Mouse (Mus musculus) stomach, embryonic 15.5 days (tissue): Measurements from ENCODE around the gene 0610037L13Rik. TPM values are rescaled to one million over a fixed set of nuclear protein-coding genes. Genes with fewer than 3 reads are reported as not detected.

Source experiments
- ATAC-seq: fragments of 200-750 bp; cut with Nextera tagmentation; 2 replicates; pipeline ENCODE4 v1.8.0; 2017; ENCODE audit warnings: low read depth, moderate number of reproducible peaks, moderate TSS enrichment; ENCODE audit not compliant: insufficient read depth, low FRiP score
- H3K27ac ChIP-seq: fragments of 300-500 bp; sonication (generic); 2 replicates; pipeline ENCODE4 v1.5.1; 2015; ENCODE audit warnings: mild to moderate bottlenecking, inconsistent platforms
- H3K27me3 ChIP-seq: fragments of 300-500 bp; sonication (generic); replicated peaks from 2 replicates; pipeline ENCODE4 v1.6.1; 2015; ENCODE audit warnings: inconsistent platforms
- H3K36me3 ChIP-seq: fragments of 300-500 bp; sonication (generic); 2 replicates; pipeline ENCODE4 v1.6.1; 2015; ENCODE audit warnings: inconsistent platforms
- H3K4me1 ChIP-seq: fragments of 300-500 bp; sonication (generic); 2 replicates; pipeline ENCODE4 v1.6.1; 2015; ENCODE audit warnings: inconsistent platforms
- H3K4me2 ChIP-seq: fragments of 300-500 bp; sonication (generic); 2 replicates; pipeline ENCODE4 v1.6.1; 2015; ENCODE audit warnings: mild to moderate bottlenecking, inconsistent platforms
- H3K4me3 ChIP-seq: fragments of 300-500 bp; sonication (generic); replicated peaks from 2 replicates; pipeline ENCODE4 v1.5.1; 2015; ENCODE audit warnings: inconsistent platforms
- H3K9ac ChIP-seq: fragments of 300-500 bp; sonication (generic); 2 replicates; pipeline ENCODE4 v1.6.1; 2015; ENCODE audit warnings: inconsistent platforms
- H3K9me3 ChIP-seq: fragments of 300-500 bp; sonication (generic); 2 replicates; pipeline ENCODE4 v1.6.1; 2016; ENCODE audit warnings: inconsistent platforms
- WGBS: fragments of 180-500 bp; shearing (Covaris S2); methylation state at CpG from one replicate; pipeline ENCODE4 v1.1.7; 2015; 5-methylcytosine and 5-hydroxymethylcytosine counted together
- polyA plus RNA-seq: library from polyadenylated mRNA; unstranded; fragments of >200 nt; fragmentation: Nextera tagmentation; extraction: Ambion mirVana; gene quantifications from 2 replicates; pipeline ENCODE4 v1.2.1, GENCODE M21; 2015

0610037L13Rik gene
- polyA plus RNA-seq, 1 experiment from 2014 or later: 118 TPM

GRCm38 (mm10) chr4:107879254-107880050 lies 10.2 kb upstream of the 0610037L13Rik start, which contains the start of gene Magoh:
Gene Magoh, plus strand, starts transcription at chr4:107879755.
- ATAC-seq: peak; percentile 94
- H3K27me3 ChIP-seq: no peaks in the 10 kb centered on the region
- H3K36me3 ChIP-seq: peaks cover 21% of the 10 kb centered on the region
- H3K4me1 ChIP-seq: peaks cover 11% of the 10 kb centered on the region; the same call in 1 of the 2 replicates
- 2% methylated on average over 48 of the region's 48 CpGs for WGBS
- H3K9me3 ChIP-seq: no peaks in the 10 kb centered on the region
- peak within 1 kb of the TSS; percentile 77 for H3K4me3 ChIP-seq
- H3K27ac ChIP-seq: peak within 1 kb of the TSS; percentile 73
- H3K4me2 ChIP-seq: peak within 1 kb of the TSS; percentile 74
- peak within 1 kb of the TSS; percentile 80 for H3K9ac ChIP-seq

- no peak overlapping the region for H3K9ac ChIP-seq
- H3K4me3 ChIP-seq: no peak overlapping the region
- ATAC-seq: no peak
- H3K27me3 ChIP-seq: no peaks in the 10 kb centered on the region
- H3K27ac ChIP-seq: no peak overlapping the region
- peaks cover 36% of the 10 kb centered on the region for H3K36me3 ChIP-seq
- peaks cover 11% of the 10 kb centered on the region; the same call in 1 of the 2 replicates for H3K4me1 ChIP-seq
- H3K9me3 ChIP-seq: no peaks in the 10 kb centered on the region
- no peak overlapping the region for H3K4me2 ChIP-seq
- WGBS: 88% methylated on average over 1 of the region's 1 CpGs
Measured at GRCm38 (mm10) chr4:107881631-107882030, 8.0 kb upstream of the 0610037L13Rik start.

GRCm38 (mm10) chr4:107886371-107886770 lies 3.2 kb upstream of the 0610037L13Rik start:
- Histone ChIP-seq H3K4me1 (peaks cover 7% of the 10 kb centered on the region), H3K9ac (no peak overlapping the region), H3K36me3 (peaks cover 41% of the 10 kb centered on the region), H3K4me3 (no peak overlapping the region), H3K27ac (no peak overlapping the region), H3K4me2 (no peak overlapping the region), H3K9me3 (no peaks in the 10 kb centered on the region), H3K27me3 (no peaks in the 10 kb centered on the region)
- 76% methylated on average over 7 of the region's 7 CpGs for WGBS
- no peak for ATAC-seq

DNA sequence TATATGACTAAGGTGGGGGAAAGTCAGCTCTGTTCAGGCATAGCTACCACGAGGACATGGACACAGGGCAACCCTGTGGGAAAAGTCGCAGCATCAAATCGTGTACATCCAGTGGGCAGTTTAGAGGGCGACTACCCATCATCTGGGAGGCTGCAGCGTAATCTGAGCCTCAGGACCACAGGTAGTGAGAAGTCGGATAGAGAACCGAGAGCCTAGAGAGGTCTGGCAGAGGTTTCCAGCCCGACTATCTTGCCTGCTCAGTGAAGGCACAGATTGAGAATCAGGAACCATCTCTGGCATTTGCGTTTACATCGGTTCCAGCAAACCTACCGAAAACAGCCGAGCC lies 255 bp upstream of the 0610037L13Rik start:
- Histone ChIP-seq H3K9ac (peak overlapping the region; percentile 53; the same call in 1 of the 2 replicates), H3K27me3 (no peaks in the 10 kb centered on the region), H3K36me3 (peaks cover 25% of the 10 kb centered on the region), H3K27ac (peak overlapping the region; percentile 94), H3K4me3 (peak overlapping the region; percentile 70), H3K4me1 (peaks cover 7% of the 10 kb centered on the region), H3K4me2 (peak overlapping the region; percentile 85), H3K9me3 (no peaks in the 10 kb centered on the region)
- WGBS: under 1% methylated on average over 12 of the region's 12 CpGs
- ATAC-seq: peak; percentile 25

DNA sequence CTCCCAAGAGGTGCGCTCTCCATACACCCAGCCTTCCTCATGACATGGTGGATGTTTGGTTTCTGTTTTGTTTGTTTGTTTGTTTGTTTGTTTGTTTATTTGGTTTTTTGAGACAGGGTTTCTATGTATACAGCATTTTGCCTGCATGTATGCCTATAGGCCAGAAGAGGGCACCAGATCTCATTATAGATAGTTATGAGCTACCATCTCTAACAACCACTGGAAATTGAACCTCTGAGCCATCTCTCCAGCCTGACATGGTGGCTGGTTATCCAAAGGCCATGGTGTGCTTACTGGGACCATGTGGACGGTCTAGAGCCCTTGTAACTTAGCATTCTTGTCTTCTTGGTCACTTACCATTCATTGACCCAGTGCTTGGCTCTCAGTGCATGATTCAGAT lies 3.0 kb downstream of the 0610037L13Rik start:
- H3K9me3 ChIP-seq: no peaks in the 10 kb centered on the region
- H3K4me1 ChIP-seq: peaks cover 7% of the 10 kb centered on the region
- no peak for ATAC-seq
- no peak overlapping the region for H3K27ac ChIP-seq
- H3K4me3 ChIP-seq: no peak overlapping the region
- no peak overlapping the region for H3K9ac ChIP-seq
- H3K27me3 ChIP-seq: no peaks in the 10 kb centered on the region
- H3K36me3 ChIP-seq: peaks cover 18% of the 10 kb centered on the region
- no peak overlapping the region for H3K4me2 ChIP-seq
- WGBS: 80% methylated on average over 2 of the region's 2 CpGs

DNA sequence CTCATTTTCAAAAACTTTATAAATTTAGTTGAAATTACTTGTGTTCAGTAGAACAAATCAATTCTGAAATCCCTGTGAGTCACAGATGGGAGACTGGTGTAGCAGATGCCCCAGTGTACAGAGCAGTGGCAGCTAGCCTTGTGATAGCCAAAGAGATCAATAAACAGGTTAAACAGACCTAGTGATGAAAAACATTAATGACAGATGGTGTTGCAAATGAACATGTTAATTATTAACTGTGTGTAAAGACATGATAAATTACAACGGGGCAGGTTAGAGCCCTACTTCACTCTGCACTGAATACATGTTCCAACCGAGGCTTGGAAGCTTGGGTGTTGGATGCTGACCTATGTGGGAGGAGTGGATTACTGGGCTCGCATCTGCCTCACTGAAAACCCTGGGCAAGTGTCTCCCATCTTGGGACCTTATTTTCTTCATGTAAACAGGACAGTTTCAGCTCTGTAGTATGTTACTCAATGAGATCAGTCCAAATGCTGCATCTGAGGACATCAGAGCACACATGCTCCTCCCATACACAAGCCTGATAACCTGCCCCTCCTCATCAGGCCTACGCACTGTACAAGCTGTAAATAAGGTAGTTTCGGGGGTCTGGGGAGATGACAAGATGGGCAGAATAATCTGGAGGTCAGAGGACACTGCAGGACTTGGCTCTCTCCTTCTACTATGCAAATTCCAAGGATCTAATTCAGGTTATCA lies 9.8 kb downstream of the 0610037L13Rik start:
- peaks cover 3% of the 10 kb centered on the region; the same call in 1 of the 2 replicates for H3K4me1 ChIP-seq
- peaks cover 23% of the 10 kb centered on the region; the same call in 1 of the 2 replicates for H3K36me3 ChIP-seq
- WGBS: 67% methylated on average over 5 of the region's 5 CpGs
- H3K9me3 ChIP-seq: no peaks in the 10 kb centered on the region
- H3K4me2 ChIP-seq: no peak overlapping the region
- peak; percentile 62; the same call in 1 of the 2 replicates for ATAC-seq
- H3K4me3 ChIP-seq: no peak overlapping the region
- peak overlapping the region; percentile 44; the same call in 1 of the 2 replicates for H3K27ac ChIP-seq
- H3K27me3 ChIP-seq: no peaks in the 10 kb centered on the region
- no peak overlapping the region for H3K9ac ChIP-seq

- Histone ChIP-seq H3K9ac (no peak overlapping the region), H3K4me1 (peaks cover 3% of the 10 kb centered on the region; the same call in 1 of the 2 replicates), H3K9me3 (no peaks in the 10 kb centered on the region), H3K4me3 (no peak overlapping the region), H3K36me3 (peaks cover 23% of the 10 kb centered on the region), H3K4me2 (no peak overlapping the region), H3K27ac (peak overlapping the region; percentile 44; the same call in 1 of the 2 replicates), H3K27me3 (no peaks in the 10 kb centered on the region)
- WGBS: 87% methylated on average over 3 of the region's 3 CpGs
- no peak for ATAC-seq
Measured at GRCm38 (mm10) chr4:107900206-107900605, 10.6 kb downstream of the 0610037L13Rik start.

- Histone ChIP-seq H3K4me3 (no peak overlapping the region), H3K36me3 (peaks cover 43% of the 10 kb centered on the region), H3K9ac (no peak overlapping the region), H3K4me2 (no peak overlapping the region), H3K9me3 (no peaks in the 10 kb centered on the region), H3K27ac (no peak overlapping the region), H3K4me1 (peaks cover 3% of the 10 kb centered on the region; the same call in 1 of the 2 replicates), H3K27me3 (no peaks in the 10 kb centered on the region)
- ATAC-seq: no peak
- 85% methylated on average over 10 of the region's 10 CpGs for WGBS
Measured at GRCm38 (mm10) chr4:107904252-107904651, 14.6 kb downstream of the 0610037L13Rik start.

GRCm38 (mm10) chr4:107906561-107906960 lies 16.9 kb downstream of the 0610037L13Rik start:
- H3K27ac ChIP-seq: no peak overlapping the region
- no peak overlapping the region for H3K9ac ChIP-seq
- WGBS: 87% methylated on average over 9 of the region's 9 CpGs
- H3K4me1 ChIP-seq: no peaks in the 10 kb centered on the region
- no peaks in the 10 kb centered on the region for H3K27me3 ChIP-seq
- H3K4me3 ChIP-seq: no peak overlapping the region
- no peak overlapping the region for H3K4me2 ChIP-seq
- peaks cover 50% of the 10 kb centered on the region for H3K36me3 ChIP-seq
- ATAC-seq: no peak
- H3K9me3 ChIP-seq: no peaks in the 10 kb centered on the region

DNA sequence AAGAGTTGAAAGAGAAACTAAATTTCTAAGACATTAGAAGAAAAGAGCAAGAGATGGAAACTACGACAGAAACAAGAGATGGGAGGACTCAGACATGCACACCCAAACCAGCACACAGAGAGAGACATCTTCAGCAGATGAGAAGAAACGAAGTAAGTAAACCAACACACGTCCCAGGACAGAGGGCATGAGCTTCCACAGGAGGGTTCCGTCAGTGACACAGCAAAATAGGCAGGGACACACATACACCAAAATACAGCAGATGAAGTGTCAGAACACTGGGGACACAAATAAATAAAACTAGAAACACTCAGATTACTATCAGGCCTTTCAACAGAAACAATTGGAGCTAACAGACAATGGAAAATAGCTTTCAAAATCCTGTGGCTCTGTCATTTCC lies 20.4 kb downstream of the 0610037L13Rik start:
- Histone ChIP-seq H3K27me3 (no peaks in the 10 kb centered on the region), H3K9me3 (no peaks in the 10 kb centered on the region), H3K4me2 (no peak overlapping the region), H3K9ac (no peak overlapping the region), H3K4me1 (no peaks in the 10 kb centered on the region), H3K4me3 (no peak overlapping the region), H3K36me3 (peaks cover 50% of the 10 kb centered on the region), H3K27ac (no peak overlapping the region)
- no peak for ATAC-seq
- WGBS: 83% methylated on average over 4 of the region's 4 CpGs

DNA sequence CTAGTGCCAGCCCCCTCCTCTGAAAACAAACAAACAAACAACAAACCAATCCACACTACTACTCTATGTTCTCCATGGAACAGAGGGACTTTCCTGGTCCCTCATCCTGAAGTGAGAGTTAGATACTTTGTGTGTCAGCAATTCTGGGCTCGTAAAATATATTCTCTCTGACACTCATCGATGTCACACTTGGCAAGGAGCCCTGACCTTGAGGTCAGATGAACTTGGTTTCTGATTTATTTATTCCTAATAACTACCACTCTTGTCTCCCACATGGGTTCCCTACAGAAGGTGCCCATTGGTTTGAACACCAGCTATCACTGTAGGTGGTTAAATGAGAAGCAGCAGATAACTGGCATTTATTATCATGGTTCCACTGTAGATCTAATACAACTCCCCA lies 30.7 kb downstream of the 0610037L13Rik start:
- no peaks in the 10 kb centered on the region for H3K36me3 ChIP-seq
- no peak overlapping the region for H3K4me2 ChIP-seq
- H3K27ac ChIP-seq: no peak overlapping the region
- H3K4me3 ChIP-seq: no peak overlapping the region
- no peak for ATAC-seq
- WGBS: 82% methylated on average over 2 of the region's 2 CpGs
- H3K9me3 ChIP-seq: no peaks in the 10 kb centered on the region
- H3K4me1 ChIP-seq: peaks cover 7% of the 10 kb centered on the region
- H3K9ac ChIP-seq: no peak overlapping the region
- no peaks in the 10 kb centered on the region for H3K27me3 ChIP-seq
